Mouse (Mus musculus) CH12F3 (cell line): ENCODE data around the gene Frmpd4.

Experiments
- in situ Hi-C: fragments of 300-500 bp; cut with MboI; formaldehyde crosslinking; loops from 2 replicates; pipeline ENCODE4 v1.14.3; 2020; ENCODE audit warnings: low sequenced_read_pairs

Frmpd4 gene

DNA sequence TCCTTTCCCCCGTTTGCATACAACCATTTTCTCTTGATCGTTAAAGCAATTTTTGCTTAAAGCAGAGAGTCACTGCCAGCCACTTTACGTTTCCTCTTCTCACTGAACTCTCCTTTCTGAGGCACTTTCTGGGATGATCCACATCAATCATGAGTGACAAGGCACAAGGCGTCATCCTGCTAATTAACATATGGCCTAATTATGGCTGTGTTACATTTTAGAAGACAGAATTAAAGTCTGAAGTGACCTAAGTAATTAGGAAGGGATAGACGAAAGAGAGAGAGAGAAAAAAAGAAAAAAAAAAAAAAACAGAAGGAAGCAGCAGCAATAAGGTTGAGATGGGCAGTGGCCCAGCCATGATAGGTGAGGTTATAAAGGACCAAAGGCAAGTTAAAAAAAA is at the start of gene Frmpd4:
Frmpd4 (minus strand) TSS at position 101 of the 400 bp plus-strand sequence.
- in situ Hi-C loops = no loop called here

DNA sequence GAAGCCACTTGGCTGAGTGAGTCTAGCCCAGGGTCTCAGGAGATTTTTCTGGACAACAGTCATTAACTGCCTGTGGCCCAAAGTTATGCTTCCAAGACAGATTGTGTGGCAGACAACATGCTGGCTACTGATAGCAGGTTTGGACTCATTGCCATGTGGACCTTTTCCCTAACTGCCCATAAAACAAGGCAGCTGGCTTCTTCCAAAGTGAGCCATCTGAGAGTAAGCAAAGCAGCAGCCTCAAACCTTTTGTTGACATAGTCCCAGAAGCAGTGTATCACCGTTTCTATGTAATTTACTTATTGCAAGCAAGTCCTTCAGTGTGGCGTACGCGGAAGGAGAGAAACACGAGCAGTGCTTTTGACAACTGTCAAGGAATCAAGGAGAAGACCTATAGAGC is 18.2 kb upstream of the Frmpd4 start:
- in situ Hi-C loops = no loop called here

DNA sequence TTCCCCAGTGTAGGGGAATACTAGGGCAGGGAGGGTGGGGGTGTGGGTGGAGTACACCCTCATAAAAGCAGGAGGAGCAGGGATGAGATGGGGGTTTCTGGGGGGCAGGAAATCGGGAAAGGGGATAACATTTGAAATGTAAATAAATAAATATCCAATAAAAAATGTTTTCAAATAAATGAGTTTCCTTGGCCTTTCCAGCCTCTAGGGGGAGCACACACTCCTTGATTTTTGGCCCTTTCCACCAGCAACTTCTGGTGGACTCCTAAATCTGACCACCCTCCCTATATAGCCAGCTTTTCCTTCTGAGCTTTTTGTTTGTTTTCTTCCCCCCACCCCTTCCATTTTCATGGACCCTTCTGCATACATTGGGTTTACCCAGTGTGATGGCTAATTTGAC is 7.3 kb upstream of the Frmpd4 start:
- in situ Hi-C loops = no loop called here

DNA sequence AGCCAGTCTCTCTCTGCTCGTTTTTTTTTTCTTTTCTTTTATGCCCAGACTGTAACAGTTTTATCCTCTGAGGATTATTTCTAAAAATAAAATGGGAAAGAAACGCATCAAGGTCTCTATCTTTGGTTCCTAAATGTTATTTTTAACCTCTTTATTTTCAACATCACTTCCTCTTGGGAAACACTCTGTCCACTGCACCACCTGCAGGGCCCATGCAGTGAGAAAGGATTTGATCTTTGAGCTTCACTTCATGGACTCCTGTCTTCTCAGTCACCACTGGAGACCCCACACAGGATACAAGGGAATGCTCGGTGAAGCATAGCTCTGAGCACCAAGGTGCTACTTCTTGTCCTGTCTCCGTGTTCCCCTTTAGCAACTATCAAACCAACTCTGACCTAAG is 5.2 kb downstream of the Frmpd4 start:
- in situ Hi-C loops = no loop called here

DNA sequence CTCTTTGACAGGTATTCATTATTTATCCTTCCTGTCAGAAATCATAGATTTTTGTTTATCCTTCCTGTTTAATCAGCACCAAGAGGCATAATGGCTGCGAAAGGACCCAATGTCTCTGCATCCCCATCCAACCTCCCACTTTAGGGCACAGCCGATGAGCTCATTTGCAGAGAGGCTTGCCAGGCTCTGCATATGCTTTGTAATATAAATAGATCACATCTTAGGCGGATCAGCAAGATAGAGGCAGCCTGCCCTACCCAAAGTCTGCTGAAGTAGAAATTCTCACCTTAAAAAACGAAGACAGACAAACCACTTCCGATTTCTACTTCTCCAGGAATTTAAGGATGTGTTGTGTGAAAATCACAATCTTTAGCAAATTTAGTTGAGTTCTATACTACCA is 7.8 kb downstream of the Frmpd4 start:
- in situ Hi-C loops = no loop called here

DNA sequence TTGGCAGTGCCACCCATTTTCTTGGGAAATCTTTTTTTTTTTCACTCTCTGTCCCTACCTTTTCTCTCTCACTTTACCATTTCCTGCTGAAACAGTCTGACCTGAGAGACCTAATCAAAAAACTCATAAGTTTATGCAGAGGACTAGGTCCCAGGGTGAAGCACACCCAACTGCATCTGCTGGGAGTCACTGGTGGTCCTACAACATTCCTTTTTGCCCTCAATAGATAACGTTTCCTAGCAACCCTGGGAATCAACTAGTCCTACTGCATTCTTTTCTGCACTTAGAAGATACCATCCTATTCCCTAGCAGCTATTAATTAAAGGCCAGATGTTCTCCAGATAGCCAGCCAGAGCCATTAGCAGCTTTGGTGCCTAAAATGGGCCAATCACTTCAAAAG is 71.8 kb downstream of the Frmpd4 start:
- in situ Hi-C loops = no loop called here

DNA sequence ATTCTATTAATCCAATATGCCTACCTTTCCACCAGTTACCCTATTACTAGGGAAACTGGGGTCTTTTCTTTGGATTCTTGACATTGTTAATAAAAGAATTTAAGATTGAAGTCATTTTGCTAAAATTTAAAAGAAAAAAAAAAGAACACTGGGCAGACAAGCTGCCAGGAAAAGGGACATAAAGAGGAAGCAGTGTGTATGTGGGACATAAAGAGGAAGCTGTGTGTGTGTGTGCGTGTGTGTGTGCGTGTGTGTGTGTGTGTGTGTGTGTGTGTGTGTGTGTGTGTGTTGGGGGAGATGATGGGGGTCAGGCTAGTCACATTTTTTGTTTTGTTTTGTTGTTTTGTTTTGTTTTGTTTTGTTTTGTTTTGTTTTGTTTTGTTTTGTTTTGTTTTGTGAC is 121.8 kb downstream of the Frmpd4 start:
- in situ Hi-C loops = no loop called here

DNA sequence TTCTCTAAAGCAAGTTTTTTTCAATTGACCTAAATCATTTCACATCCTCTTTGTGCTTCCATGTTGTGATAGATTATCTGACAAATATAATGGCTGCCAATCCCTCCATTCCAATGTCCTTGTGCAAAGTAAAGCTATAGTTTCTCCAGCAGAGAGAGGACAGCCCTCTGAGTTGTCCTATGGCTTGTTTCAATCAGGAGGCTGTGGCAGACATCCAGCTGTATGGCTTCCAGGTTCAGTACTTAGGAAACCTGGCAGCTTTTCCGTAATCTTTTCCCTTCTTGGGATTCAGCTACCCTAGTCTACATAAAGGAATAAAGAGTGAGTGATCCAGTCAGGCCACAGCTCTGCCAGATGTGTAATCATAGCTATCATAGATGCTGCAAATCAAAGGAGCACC is 145.8 kb downstream of the Frmpd4 start:
- in situ Hi-C loops = no loop called here

DNA sequence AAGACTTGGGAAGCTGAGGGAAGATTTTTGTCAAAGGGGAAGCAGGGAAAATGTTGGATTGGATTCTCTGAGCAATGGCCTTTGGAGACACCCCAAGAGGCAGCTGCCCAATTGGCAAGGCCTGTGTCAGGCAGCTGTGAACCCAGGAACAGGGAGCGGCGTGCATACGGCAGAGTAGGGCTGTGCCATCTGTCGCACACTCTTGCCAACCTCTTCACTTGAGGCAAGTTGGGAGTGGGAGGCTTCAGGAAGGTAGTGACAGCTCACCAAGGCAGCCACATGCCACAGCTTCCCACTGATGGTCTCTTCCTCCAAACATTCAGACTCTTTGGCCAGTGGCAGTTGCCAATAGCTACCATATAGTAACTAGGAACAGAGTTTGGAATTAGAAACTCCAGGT is 147.2 kb downstream of the Frmpd4 start:
- in situ Hi-C loops = no loop called here

DNA sequence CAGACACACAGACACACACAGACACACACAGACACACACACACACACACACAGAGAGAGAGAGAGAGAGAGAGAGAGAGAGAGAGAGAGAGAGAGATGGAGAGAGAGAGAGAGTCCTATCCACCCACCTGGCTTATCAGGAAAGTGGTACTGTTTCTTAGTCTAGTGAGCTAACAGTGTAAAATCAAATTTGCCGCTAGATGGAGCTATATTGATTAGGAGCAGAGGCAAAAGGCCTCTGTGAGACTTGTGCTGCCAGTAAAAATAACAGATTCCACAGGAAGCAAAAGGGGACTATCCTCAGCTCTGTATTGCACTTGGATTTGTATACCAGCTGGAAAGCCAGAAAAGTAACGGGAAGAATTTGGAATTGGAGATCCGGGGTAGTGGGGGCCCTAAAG is 161.6 kb downstream of the Frmpd4 start:
- in situ Hi-C loops = no loop called here

DNA sequence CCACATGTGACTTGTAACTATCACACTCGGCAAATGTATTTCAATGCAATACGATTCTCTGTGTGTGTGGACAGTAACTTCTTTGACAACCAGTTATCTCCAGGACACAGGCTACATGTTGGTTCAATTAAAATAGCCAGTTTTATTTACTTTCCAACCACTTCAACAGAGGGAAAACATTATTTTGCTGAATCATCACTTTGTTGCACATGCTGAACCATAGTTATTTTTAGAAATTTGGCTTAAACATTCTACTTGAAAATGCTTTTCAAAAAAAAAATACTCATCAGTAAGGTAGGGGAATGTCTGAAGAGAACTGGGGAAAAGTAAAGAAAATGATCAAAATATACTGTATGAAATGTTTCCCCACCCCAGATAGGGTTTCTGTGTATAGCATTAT is 173.5 kb downstream of the Frmpd4 start:
- in situ Hi-C loops = no loop called here

DNA sequence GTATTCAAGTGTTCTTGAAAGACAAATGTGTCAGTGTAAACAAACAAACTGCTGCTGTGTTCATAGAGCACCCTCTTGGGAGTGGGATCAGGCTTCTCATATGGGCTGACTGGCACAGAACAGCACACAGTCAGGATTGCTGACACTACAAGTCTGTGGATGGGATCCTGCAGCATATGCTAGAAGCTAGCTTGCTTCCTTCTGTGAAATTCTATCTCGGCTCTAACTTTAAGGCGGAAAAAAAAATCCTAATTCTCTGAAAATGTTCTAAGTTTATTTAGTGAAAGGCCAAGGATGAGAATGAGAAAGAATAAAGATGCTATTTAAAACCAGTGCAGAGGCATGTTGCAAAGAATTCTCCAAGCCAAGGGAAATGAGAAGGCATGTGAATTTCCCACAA is 226.6 kb downstream of the Frmpd4 start:
- in situ Hi-C loops = no loop called here

DNA sequence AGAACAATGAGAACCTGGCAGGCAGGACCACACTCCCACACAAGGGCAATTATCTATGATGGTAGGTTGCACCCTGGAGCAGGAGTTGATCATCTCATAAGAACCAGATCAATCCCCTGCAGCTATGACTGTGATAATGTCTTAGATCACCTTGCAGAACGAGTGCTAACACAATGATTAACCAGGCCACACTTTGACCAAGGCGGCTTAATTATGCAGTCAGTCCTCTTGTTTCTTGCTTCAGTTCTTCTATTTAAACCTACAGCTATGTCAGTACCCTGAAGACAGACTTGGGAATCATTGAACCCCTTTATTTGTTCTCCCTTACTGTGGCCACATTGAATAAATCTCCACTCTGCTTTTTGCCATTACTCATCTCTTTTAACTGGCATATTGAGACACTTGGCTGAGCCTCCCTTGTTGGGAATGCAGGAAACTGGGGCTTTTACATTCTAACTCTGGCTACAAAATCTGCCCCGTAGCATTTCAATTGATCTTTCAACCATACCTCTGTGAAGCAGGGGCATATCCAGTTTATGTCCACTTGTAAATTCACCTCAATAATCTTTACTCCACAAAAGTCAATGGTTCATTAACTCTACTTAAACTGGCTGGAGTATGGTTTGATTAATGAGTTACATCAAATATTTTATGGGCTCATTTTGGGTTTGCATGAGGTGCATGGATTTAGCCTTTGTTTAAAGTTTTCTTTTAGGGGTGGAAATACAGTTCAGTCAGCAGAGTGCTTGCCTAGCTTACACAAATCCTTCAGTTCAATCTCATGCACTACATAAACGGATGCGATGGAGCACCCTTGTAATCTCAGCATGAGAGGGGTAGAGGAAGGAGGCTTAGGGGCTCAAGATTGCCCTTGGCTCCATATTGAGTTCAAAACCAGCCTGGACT is 227.5 kb downstream of the Frmpd4 start:
- in situ Hi-C loops = no loop called here

DNA sequence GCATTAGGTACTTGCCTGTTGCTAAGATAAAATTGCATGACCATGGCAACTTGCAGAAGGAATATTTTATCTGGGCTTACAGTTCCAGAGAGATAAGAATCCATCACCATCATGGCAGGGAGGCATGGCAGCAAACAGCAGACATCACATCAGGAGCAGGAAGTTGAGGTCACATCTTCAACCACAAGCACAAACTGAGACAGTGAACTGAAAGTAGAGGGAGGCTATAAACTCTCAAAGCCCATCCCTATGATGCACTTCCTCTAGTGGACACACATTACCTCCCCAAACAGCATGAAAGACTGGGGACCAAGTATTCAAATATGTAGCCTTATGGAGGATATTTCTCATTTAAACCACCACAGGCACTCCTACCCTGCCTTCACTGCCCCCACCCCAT is 238.8 kb downstream of the Frmpd4 start:
- in situ Hi-C loops = no loop called here

DNA sequence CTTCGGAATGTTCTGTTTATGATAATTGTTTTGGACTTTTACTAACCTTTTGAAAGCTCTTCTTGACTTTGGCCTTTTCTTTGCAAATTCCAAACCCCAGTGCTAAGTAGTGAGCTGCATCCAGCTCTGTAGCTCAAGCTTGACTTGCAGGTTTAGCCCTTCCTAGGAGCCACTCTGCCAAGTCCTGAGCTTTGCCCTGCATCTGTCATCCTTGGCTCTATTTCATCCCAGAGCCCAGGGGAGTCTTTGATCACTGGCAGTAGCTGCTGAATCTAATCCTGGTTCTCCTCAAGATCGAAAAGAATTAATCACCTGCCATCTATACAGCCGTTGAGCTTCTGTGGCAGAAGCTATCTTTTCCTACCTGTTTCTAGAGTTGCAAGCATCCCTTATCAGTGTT is 251.9 kb downstream of the Frmpd4 start:
- in situ Hi-C loops = no loop called here

DNA sequence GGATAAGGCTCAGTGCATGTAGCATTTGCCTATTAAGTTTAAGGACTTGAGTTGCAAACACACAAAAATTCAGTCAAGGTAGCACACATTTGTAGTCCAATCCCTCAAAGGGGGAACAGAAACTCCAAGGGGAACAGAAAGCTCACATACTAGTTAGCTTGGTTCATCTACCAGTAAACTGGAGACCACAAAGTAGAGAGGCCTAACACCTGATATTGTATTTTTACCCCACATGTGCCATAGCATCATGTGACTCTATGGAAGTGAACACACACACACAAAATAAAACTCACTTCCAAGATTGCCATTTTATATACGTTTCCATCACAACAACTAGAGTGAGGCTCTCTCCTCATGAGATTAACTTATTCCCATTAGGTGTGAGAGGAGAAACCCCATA is 264.9 kb downstream of the Frmpd4 start:
- in situ Hi-C loops = no loop called here

DNA sequence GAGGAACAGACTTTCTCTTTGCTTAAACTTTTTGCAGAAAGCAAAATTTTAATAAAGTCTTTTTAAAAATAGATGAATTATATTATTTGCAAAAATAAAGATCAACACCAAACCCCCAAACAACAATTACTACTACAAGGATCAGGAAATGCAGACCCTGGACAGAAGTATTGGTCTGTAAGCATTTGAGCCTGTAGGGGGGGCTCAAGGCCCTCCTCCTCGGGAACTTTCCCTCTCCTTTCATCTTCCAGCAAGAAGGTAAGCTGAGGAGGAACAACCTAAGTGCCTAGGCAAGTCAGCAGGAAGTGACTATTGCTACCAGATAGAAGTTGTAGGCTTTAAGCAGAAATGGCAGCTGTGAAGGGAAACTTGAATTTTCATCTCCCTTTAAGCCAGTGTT is 266.9 kb downstream of the Frmpd4 start:
- in situ Hi-C loops = no loop called here

DNA sequence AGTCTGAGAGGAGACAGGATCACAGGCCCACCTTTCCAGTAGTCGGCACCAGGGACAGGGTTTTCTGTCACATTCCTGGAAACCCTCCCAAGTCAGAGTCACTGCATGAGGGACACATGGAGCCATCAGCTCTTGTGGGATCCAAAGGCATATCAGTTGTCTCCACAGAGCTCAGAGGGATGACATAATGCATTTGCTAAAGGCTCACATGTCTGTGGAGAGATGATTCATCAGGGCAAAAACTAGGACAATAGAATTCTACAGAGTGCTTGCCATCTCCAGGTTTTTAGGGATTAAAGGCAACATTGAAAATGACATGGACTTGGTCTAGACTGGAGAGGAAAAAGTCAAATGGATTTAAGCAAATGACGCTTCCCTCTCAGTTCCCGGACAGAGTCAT is 284.5 kb downstream of the Frmpd4 start:
- in situ Hi-C loops = no loop called here

DNA sequence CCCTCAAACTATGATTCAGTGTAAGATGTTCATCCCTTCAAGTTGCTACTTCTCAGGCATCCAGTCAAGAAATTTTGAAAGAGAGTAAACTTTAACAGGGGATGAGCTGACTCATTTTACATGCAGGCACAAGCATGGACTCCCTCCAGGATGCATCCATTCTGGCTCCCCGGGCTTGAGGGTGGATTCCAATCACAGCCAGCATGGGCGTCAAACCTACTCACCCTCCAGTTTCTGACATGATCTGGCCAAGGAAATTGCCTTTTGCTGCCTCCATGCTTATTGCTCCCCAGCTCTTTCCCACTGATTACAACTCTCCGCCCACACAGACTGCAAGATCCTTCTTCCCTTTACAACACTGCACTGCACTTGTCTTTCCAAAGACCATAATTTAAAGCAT is 370.0 kb downstream of the Frmpd4 start:
- in situ Hi-C loops = no loop called here

DNA sequence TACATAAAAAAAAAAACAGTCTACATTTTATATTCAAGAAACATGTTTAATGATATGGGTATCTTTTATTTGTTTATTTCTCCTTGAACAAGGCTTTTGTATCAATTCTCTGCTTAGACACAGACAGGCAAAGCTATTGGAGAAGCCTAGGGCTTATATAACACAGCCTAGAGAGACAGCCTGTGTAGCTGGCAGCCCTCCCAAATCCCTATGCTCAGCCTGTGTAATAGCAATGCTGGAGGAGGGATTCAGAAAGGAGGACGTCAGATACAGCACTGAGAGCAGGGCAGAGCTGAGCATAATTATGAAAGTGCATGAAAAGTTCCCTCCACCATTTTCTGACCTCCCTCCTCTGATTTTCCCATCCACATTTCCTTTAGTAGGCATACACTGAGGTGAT is 385.1 kb downstream of the Frmpd4 start:
- in situ Hi-C loops = no loop called here

DNA sequence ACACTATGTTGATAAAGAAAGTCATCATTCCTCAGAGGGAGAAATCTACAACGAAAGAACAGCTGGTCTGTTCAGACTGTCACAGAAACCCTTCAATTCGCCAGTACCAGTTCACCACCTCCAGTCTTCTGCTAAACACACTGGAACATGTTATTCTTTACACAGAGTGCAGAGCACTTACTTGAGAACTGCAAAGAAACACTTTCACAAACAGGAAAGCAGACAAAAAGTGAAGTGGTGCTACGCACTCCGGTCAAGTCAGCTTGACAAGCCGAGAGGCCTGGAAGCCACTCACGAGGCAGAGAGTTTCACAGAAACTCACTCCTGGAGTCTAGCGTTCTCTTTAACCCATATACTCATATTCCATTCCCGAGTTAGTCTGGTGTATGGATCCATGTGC is 387.5 kb downstream of the Frmpd4 start:
- in situ Hi-C loops = no loop called here

DNA sequence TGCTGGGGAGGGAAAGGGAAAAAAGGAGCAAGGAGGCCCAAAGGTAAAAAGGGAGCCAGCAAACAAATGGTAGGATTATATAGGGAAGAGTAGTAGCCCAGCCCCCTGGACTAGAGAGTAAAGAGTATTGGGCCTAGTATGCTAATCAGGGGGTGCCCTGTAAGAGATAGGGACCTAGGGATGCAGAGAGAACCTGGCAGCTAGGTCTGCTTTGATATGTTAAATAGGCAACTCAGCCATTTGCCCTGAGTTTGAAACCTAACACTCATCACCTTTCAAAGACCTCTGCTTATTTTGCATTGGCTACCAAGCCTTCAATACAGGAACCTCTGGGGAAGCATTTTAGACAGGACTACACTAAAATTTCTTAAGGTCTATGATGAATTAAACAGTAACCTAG is 414.0 kb downstream of the Frmpd4 start:
- in situ Hi-C loops = no loop called here

DNA sequence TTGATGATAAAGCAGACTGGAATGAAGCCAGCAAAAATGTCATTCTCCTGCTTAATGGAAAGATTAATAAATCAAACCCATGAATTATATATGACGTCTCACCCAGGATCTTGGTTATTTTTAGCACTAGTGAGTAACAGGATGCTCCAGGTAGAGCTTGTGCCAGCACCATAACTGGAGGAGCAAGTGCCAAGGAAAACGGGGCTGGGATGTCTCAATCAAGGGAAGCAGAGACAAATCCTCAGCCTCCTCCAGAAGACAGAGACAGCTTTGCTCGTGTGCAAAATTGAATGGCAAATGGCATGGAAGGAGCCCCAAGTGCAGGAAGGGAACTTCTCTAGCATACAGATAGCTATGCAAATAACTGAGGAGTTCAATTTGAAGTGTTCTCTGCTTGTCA is 418.2 kb downstream of the Frmpd4 start:
- in situ Hi-C loops = no loop called here
